Mouse (Mus musculus): ENCODE results near the gene Kcnh8.

The Kcnh8 gene

GRCm38 (mm10) chr17:52819007-52819406 lies 216.5 kb downstream of the Kcnh8 start:
- intact Hi-C loops (cut with DNase I) = no loop called here

DNA sequence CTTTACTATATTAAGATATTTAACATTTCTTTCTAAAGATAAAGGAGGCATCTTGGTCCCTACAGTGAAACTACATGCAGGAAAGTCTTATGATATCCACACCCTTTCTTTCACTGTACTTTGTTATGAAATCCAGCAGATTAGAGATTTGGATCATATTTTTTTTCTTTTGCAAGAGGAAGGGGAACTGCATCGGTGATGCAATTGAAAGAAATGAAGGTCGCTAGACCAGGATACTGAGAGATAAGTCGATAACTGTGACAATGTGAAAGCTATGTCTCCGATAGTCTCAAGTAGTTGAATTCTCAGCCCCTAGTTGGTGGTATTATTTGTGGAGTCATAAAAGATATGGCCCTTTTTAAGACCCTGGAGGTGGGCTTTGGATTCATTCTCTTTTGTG lies 227.2 kb downstream of the Kcnh8 start:
- intact Hi-C loops (cut with DNase I) = no loop called here

DNA sequence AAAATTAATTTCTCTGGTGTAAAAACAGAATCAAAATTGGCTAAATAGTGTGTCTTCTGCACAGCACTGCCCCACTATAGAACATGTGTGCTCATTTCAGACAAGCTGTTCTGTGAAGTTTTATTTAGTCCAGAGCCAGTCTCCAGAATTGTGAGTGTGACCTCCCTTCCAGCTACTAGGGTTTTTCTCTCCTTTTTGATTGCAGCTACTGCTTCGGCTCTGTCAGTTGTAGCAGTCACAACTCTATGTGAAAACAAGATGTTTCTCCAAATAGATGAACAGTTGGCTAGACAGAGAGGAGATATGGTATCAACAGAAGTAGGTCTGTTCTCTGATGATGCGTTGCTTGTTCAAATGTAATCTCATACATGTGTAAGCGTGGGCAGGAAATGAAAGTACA lies 270.7 kb downstream of the Kcnh8 start:
- intact Hi-C loops (cut with DNase I) = no loop called here

- intact Hi-C loops (cut with DNase I) = no loop called here
Measured at GRCm38 (mm10) chr17:52878964-52879363, 276.5 kb downstream of the Kcnh8 start.

DNA sequence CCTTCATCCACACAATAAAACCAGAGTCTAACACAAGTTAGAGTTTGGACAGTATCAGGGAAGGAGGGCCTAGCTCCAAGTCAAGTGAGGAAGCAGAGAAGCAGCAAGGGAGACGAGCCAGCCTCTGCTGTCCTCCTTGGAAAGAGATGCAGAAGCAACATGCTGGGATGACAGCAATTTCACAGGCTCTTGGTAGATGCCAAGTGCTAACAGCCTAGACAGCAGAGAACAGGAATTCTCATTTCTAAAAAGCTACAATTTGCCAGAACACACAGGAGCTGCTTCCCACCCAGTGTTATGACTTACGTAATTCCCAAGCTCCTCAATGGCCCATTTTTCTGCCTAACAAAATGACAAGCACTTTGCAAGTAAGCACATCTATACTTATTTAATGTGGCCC lies 277.5 kb downstream of the Kcnh8 start:
- intact Hi-C loops (cut with DNase I) = no loop called here

DNA sequence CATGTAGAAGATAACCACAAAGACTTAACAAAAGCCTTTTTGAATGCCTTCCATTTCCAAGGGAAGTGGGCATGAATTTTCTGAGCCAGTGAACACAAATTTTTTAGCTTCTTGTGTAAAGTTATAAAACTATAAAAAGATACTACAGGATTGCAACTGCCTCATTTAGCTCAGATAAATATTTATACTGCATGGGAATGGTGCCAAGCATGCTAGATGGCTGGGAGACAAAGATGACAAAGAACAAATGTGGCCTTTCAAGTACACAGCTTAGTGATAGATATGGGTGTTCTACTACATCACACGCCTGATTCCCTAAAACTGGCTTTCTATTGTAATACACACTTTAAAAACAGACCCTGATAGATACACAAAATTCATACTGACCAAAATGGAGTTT lies 282.7 kb downstream of the Kcnh8 start:
- intact Hi-C loops (cut with DNase I) = no loop called here

DNA sequence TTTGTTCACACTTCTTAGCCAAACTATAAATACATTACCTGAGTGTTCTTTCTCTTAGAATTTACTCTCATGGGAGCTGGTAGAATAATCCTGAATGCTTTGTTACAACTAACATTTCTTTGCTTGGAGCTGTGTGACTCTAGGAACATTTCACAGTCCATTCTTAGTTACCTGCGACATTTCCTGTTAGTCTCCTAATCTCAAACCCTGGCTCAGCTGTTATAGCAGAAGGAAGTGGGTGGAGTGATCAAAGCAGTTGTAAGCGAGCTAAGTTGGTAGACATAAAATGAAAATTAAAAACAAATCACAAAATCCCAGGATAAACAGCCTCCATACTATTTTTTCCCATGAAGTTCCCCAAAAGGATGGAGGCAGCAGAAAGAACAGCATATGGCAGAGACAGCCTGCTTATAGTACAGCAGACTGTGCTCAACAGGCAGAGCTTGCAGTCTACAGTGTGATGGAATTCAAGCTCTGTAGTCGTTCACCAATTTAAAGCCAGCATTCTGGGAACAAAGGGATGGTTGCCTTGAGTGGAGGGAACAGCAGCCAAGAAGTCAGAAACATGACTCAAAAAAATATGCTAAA lies 318.1 kb downstream of the Kcnh8 start:
- intact Hi-C loops (cut with DNase I) = no loop called here

DNA sequence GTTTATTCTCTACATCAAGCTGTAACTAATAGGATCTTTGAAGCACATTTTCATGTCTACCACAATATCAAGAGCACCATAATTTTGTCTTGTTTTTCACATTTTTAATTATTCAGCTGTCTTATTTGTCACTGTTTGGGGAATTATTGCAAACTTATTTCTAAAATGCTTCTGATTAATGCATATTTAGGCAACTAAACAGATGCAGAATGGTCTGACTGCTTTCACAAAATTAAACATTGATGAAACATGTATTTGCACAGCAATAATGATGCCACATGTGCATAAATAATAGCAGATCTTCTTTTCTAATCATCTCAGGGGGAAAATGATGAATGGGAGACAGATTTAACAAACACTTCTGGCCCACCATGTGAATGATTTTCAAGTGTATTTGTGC lies 341.5 kb downstream of the Kcnh8 start:
- intact Hi-C loops (cut with DNase I) = no loop called here

- intact Hi-C loops (cut with DNase I) = no loop called here
Measured at GRCm38 (mm10) chr17:52972735-52973134, 370.2 kb downstream of the Kcnh8 start.

DNA sequence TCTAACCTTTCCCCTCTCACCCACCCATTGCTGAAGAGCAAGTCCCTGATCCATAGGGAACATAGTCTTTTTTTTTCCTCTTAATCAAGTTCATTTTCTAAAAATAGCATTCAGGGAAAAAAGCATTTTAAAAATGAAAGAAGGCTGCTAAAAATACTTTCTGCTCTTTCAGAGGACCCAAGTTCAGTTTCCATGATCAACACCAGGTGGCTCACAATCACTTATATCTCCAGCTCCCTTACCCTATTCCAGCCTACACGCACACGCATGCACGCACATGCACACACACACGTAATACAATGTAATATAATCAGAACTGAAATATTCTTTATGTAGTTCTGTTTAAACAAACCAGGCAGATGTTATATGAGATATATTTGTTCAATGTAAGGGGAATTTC lies 378.4 kb downstream of the Kcnh8 start:
- intact Hi-C loops (cut with DNase I) = no loop called here

Measured in adrenal gland (tissue).